Mouse (Mus musculus) olfactory bulb, adult 2 months (tissue): ENCODE results near the gene Scnn1a.

Experiments used
- CTCF ChIP-seq: fragments of 200-500 bp; IDR thresholded peaks from 2 replicates; pipeline ENCODE4 v1.5.1; 2012; ENCODE audit warnings: low read depth, mild to moderate bottlenecking, low read length, moderate library complexity; ENCODE audit not compliant: insufficient read depth
- POLR2A ChIP-seq: fragments of 200-500 bp; IDR thresholded peaks from 2 replicates; pipeline ENCODE4 v1.6.1; 2012; ENCODE audit warnings: mild to moderate bottlenecking, low read depth, low read length, moderate library complexity; ENCODE audit not compliant: insufficient read depth

- TF ChIP-seq CTCF = no peak
- TF ChIP-seq POLR2A = no peak
These were observed 13.9 kb downstream of the Scnn1a start for GRCm38 (mm10) chr6:125334356-125334755.
